Mouse (Mus musculus): ENCODE measurements around the gene Ddost.

DNA sequence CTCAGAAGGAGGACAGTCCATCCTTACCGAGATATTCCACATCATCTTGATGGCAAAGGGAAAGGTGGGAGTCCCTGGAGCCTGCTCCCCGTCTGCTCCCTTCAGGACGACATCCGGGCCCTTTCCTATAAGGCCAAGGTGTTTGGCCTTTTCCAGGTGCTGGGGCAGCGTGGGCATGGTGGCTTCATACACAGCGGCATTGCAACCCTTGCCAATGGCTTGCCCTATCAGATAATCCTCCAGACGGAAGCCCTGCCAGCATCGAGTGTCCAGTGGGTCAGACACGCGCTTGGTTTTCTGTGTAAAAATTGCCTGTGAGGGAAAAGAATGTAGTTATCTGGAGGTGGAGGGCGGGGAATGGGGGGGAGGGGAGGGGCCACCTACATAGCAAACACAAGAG is 16.2 kb downstream of the Ddost start:
- no peak for TF ChIP-seq CTCF (IDR thresholded peaks at IDR 0.05; ENCODE audit: extremely low read depth, insufficient read length, insufficient replicate concordance, low read depth, low read length)
- TF ChIP-seq POLR2A (IDR thresholded peaks at IDR 0.05; ENCODE audit: low read depth, low read length), result no peak

Data from small intestine, adult 2 months (tissue).